Mouse (Mus musculus): ENCODE results near the gene Rps6kl1.

GRCm38 (mm10) chr12:85113917-85114316 is 37.1 kb downstream of the Rps6kl1 start:
- TF ChIP-seq MEF2A (IDR thresholded peaks at IDR 0.05; ENCODE audit: extremely low read depth, insufficient replicate concordance, low read depth, low read length, poor library complexity, severe bottlenecking) (no peak), USF2 (IDR thresholded peaks at IDR 0.05; ENCODE audit: borderline replicate concordance in 1 of 2, insufficient read depth in 1 of 2, low read depth in 1 of 2, low read length in 2 of 2) (no peak), MYC (IDR thresholded peaks at IDR 0.05; ENCODE audit: low read depth, low read length) (no peak), HCFC1 (IDR thresholded peaks at IDR 0.05; ENCODE audit: low read depth, low read length) (no peak), ELF1 (IDR thresholded peaks at IDR 0.05; ENCODE audit: low read depth, low read length) (no peak), CTCF (IDR thresholded peaks at IDR 0.05 in 2 of 3, conservative IDR thresholded peaks at IDR 0.05 in 1 of 3; ENCODE audit: control insufficient read depth in 1 of 3, insufficient read depth in 1 of 3, low read depth in 2 of 3, low read length in 3 of 3, poor library complexity in 1 of 3, severe bottlenecking in 1 of 3) (no peak), EP300 (IDR thresholded peaks at IDR 0.05; ENCODE audit: low read depth in 1 of 2, low read length in 2 of 2) (no peak), RCOR1 (IDR thresholded peaks at IDR 0.05; ENCODE audit: low read depth, low read length) (no peak)

Data from MEL (cell line).